Mouse (Mus musculus): ENCODE results near the gene Cyp2u1. TPM values are rescaled to one million over a fixed set of nuclear protein-coding genes. Genes with fewer than 3 reads are reported as not detected.
"Not testable (repeated sequence)": the region's sequence is repeated elsewhere in the genome, so short reads cannot be mapped to it uniquely, and the experiment has no call there.

The Cyp2u1 gene
- 2.1 and 3.2 TPM in 2 replicates for polyA plus RNA-seq (2016; fragmentation: Nextera tagmentation; extraction: Ambion mirVana)

- Histone ChIP-seq H3K4me1 (peaks cover 5% of the 10 kb centered on the region; the same call in 1 of the 2 replicates), H3K36me3 (replicated peaks) (no peaks in the 10 kb centered on the region), H3K27me3 (peaks cover 12% of the 10 kb centered on the region; the same call in 1 of the 2 replicates), H3K9ac (peak within 1 kb of the TSS; percentile 61), H3K9me3 (no peaks in the 10 kb centered on the region), H3K4me2 (peak within 1 kb of the TSS; percentile 84), H3K4me3 (replicated peaks) (peak within 1 kb of the TSS; percentile 69), H3K27ac (peak within 1 kb of the TSS; percentile 54; the same call in 1 of the 2 replicates)
- WGBS = under 1% methylated on average over 71 of the region's 71 CpGs
- ATAC-seq (ENCODE audit: low FRiP score) = peak; percentile 99
Measured at GRCm38 (mm10) chr3:131302452-131303319, at the start of gene Cyp2u1. Gene Cyp2u1 (minus strand): TSS chr3:131303227.

GRCm38 (mm10) chr3:131350539-131350938 is 47.5 kb upstream of the Cyp2u1 start:
- no peak overlapping the region for H3K4me2 ChIP-seq
- H3K9ac ChIP-seq = no peak overlapping the region
- no peak for ATAC-seq (ENCODE audit: low FRiP score)
- H3K4me1 ChIP-seq = no peaks in the 10 kb centered on the region
- WGBS = 89% methylated on average over 7 of the region's 7 CpGs
- no peaks in the 10 kb centered on the region for H3K9me3 ChIP-seq
- H3K27ac ChIP-seq = no peak overlapping the region
- 0 out of 2 replicates have a peak, but pooled peaks cover 5% of the 10 kb centered on the region for H3K27me3 ChIP-seq
- no peak overlapping the region for H3K4me3 ChIP-seq (replicated peaks)
- no peaks in the 10 kb centered on the region for H3K36me3 ChIP-seq (replicated peaks)

GRCm38 (mm10) chr3:131349013-131349412 is 46.0 kb upstream of the Cyp2u1 start:
- no peak for ATAC-seq (ENCODE audit: low FRiP score)
- H3K4me2 ChIP-seq = no peak overlapping the region
- H3K4me3 ChIP-seq (replicated peaks) = no peak overlapping the region
- 81% methylated on average over 6 of the region's 6 CpGs for WGBS
- H3K4me1 ChIP-seq = no peaks in the 10 kb centered on the region
- no peak overlapping the region for H3K27ac ChIP-seq
- 0 out of 2 replicates have a peak, but pooled peaks cover 6% of the 10 kb centered on the region for H3K27me3 ChIP-seq
- no peak overlapping the region for H3K9ac ChIP-seq
- no peaks in the 10 kb centered on the region for H3K9me3 ChIP-seq
- no peaks in the 10 kb centered on the region for H3K36me3 ChIP-seq (replicated peaks)

GRCm38 (mm10) chr3:131348579-131348950 is 45.5 kb upstream of the Cyp2u1 start:
- Histone ChIP-seq H3K27ac (no peak overlapping the region), H3K4me2 (no peak overlapping the region), H3K36me3 (replicated peaks) (no peaks in the 10 kb centered on the region), H3K9ac (no peak overlapping the region), H3K4me3 (replicated peaks) (no peak overlapping the region), H3K9me3 (no peaks in the 10 kb centered on the region), H3K27me3 (0 out of 2 replicates have a peak, but pooled peaks cover 6% of the 10 kb centered on the region), H3K4me1 (no peaks in the 10 kb centered on the region)
- no peak for ATAC-seq (ENCODE audit: low FRiP score)
- 54% methylated on average over 3 of the region's 3 CpGs for WGBS

- ATAC-seq (ENCODE audit: low FRiP score) = no peak
- no peak overlapping the region for H3K4me3 ChIP-seq (replicated peaks)
- WGBS = 61% methylated on average over 6 of the region's 6 CpGs
- no peak overlapping the region for H3K27ac ChIP-seq
- H3K9ac ChIP-seq = no peak overlapping the region
- H3K36me3 ChIP-seq (replicated peaks) = no peaks in the 10 kb centered on the region
- H3K27me3 ChIP-seq = 0 out of 2 replicates have a peak, but pooled peaks cover 6% of the 10 kb centered on the region
- H3K4me1 ChIP-seq = no peaks in the 10 kb centered on the region
- no peaks in the 10 kb centered on the region for H3K9me3 ChIP-seq
- no peak overlapping the region for H3K4me2 ChIP-seq
Measured at GRCm38 (mm10) chr3:131347831-131348578, 45.0 kb upstream of the Cyp2u1 start.

GRCm38 (mm10) chr3:131345903-131346302 is 42.9 kb upstream of the Cyp2u1 start:
- 94% methylated on average over 6 of the region's 6 CpGs for WGBS
- Histone ChIP-seq H3K27ac (no peak overlapping the region), H3K27me3 (0 out of 2 replicates have a peak, but pooled peaks cover 6% of the 10 kb centered on the region), H3K9me3 (no peaks in the 10 kb centered on the region), H3K36me3 (replicated peaks) (no peaks in the 10 kb centered on the region), H3K9ac (no peak overlapping the region), H3K4me3 (replicated peaks) (no peak overlapping the region), H3K4me2 (no peak overlapping the region), H3K4me1 (no peaks in the 10 kb centered on the region)
- no peak for ATAC-seq (ENCODE audit: low FRiP score)

GRCm38 (mm10) chr3:131343311-131343710 is 40.3 kb upstream of the Cyp2u1 start:
- Histone ChIP-seq H3K9ac (no peak overlapping the region), H3K4me2 (no peak overlapping the region), H3K4me3 (replicated peaks) (no peak overlapping the region), H3K36me3 (replicated peaks) (no peaks in the 10 kb centered on the region), H3K27ac (no peak overlapping the region), H3K4me1 (no peaks in the 10 kb centered on the region), H3K9me3 (no peaks in the 10 kb centered on the region), H3K27me3 (0 out of 2 replicates have a peak, but pooled peaks cover 10% of the 10 kb centered on the region)
- no peak for ATAC-seq (ENCODE audit: low FRiP score)
- 82% methylated on average over 6 of the region's 6 CpGs for WGBS

- WGBS = 85% methylated on average over 3 of the region's 3 CpGs
- no peak overlapping the region for H3K4me3 ChIP-seq (replicated peaks)
- H3K36me3 ChIP-seq (replicated peaks) = no peaks in the 10 kb centered on the region
- H3K27ac ChIP-seq = no peak overlapping the region
- ATAC-seq (ENCODE audit: low FRiP score) = no peak
- no peak overlapping the region for H3K9ac ChIP-seq
- H3K27me3 ChIP-seq = 0 out of 2 replicates have a peak, but pooled peaks cover 9% of the 10 kb centered on the region
- H3K4me1 ChIP-seq = no peaks in the 10 kb centered on the region
- H3K4me2 ChIP-seq = no peak overlapping the region
- no peaks in the 10 kb centered on the region for H3K9me3 ChIP-seq
Measured at GRCm38 (mm10) chr3:131340885-131341284, 37.9 kb upstream of the Cyp2u1 start.

GRCm38 (mm10) chr3:131339280-131339679 is 36.3 kb upstream of the Cyp2u1 start:
- H3K27me3 ChIP-seq = peaks cover 13% of the 10 kb centered on the region; the same call in 1 of the 2 replicates
- ATAC-seq (ENCODE audit: low FRiP score) = no peak

GRCm38 (mm10) chr3:131337749-131338148 is 34.7 kb upstream of the Cyp2u1 start:
- H3K4me1 ChIP-seq; H3K4me3 ChIP-seq (replicated peaks); H3K9me3 ChIP-seq; H3K36me3 ChIP-seq (replicated peaks); H3K27ac ChIP-seq; ATAC-seq (ENCODE audit: low FRiP score); H3K9ac ChIP-seq; H3K4me2 ChIP-seq: not testable (repeated sequence)
- 88% methylated on average over 7 of the region's 7 CpGs for WGBS
- H3K27me3 ChIP-seq = peaks cover 19% of the 10 kb centered on the region

More at GRCm38 (mm10) chr3:131339280-131339679, 36.3 kb upstream of the Cyp2u1 start:
- 64% methylated on average over 4 of the region's 4 CpGs for WGBS
- Histone ChIP-seq H3K4me1 (no peaks in the 10 kb centered on the region; the same call in 1 of the 2 replicates), H3K27ac (no peak overlapping the region), H3K36me3 (replicated peaks) (no peaks in the 10 kb centered on the region), H3K9ac (no peak overlapping the region), H3K4me2 (no peak overlapping the region), H3K4me3 (replicated peaks) (no peak overlapping the region), H3K9me3 (no peaks in the 10 kb centered on the region)

GRCm38 (mm10) chr3:131336629-131337028 is 33.6 kb upstream of the Cyp2u1 start:
- no peak overlapping the region for H3K4me3 ChIP-seq (replicated peaks)
- H3K36me3 ChIP-seq (replicated peaks) = no peaks in the 10 kb centered on the region
- WGBS = 44% methylated on average over 8 of the region's 8 CpGs
- no peak overlapping the region for H3K9ac ChIP-seq
- H3K4me2 ChIP-seq = no peak overlapping the region
- no peaks in the 10 kb centered on the region for H3K9me3 ChIP-seq
- H3K27me3 ChIP-seq = peaks cover 19% of the 10 kb centered on the region
- H3K4me1 ChIP-seq = no peaks in the 10 kb centered on the region; the same call in 1 of the 2 replicates
- peak; percentile 85; the same call in 1 of the 2 replicates for ATAC-seq (ENCODE audit: low FRiP score)
- H3K27ac ChIP-seq = no peak overlapping the region

GRCm38 (mm10) chr3:131335117-131335547 is 32.1 kb upstream of the Cyp2u1 start:
- Histone ChIP-seq H3K4me3 (replicated peaks) (no peak overlapping the region), H3K27ac (no peak overlapping the region), H3K9ac (no peak overlapping the region), H3K9me3 (no peaks in the 10 kb centered on the region), H3K27me3 (peaks cover 19% of the 10 kb centered on the region), H3K4me2 (no peak overlapping the region), H3K4me1 (no peaks in the 10 kb centered on the region; the same call in 1 of the 2 replicates), H3K36me3 (replicated peaks) (no peaks in the 10 kb centered on the region)
- no peak for ATAC-seq (ENCODE audit: low FRiP score)
- WGBS = 83% methylated on average over 8 of the region's 8 CpGs
